Mouse (Mus musculus): ENCODE results near the gene Sf3a3.

DNA sequence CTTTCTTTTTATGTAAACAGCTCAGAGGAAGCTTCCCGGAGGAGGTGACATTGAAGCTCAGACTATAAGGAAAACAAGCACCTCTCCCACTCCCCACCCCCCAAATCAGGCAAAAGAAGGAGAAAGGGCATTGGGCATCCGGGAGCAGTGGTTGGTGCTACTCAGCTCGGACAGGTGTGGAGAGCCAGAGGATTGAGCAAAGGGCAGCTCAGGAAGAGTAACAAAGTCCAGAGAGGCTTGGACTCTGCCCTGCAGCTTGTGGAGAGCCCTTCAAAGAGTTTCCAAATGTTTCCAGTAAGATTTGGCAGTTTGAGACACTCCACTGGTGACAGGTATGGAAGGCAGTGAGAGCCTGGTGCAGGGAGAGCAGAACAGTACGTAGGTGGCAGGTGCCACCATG is 33.3 kb downstream of the Sf3a3 start:
- TF ChIP-seq CTCF (IDR thresholded peaks at IDR 0.05; ENCODE audit: low read depth) = no peak
- no peak for TF ChIP-seq EP300 (IDR thresholded peaks at IDR 0.05; ENCODE audit: low read depth)
